16 mouse cellular contexts compared by ENCODE assay signal in genomic region chr13:109424906-109425305, GRCm38 (mm10).
"Had no signal": no experiment of that assay in that cellular context is flagged by ENCODE, and none has a peak within 500 bp of the region (broad histone marks: within the 10 kb centered on the region; RNA-seq: fewer than 3 reads in every experiment).

No protein-coding gene starts in this region.

- ATAC-seq: hindbrain, embryonic 16.5 days; inflammation-experienced regulatory T-cells, adult 6 months; intestine, postnatal 0 days; lung, postnatal 0 days had no signal

- DNase-seq: layer of hippocampus, adult 9-11 months; layer of hippocampus, postnatal 36 days; liver; lung, adult 2 months; right cerebral cortex, adult 18-20 months; right cerebral cortex, postnatal 25 days; thymus, postnatal 4 days had no signal

- H3K4me2 ChIP-seq: limb, embryonic 12.5 days; liver, embryonic 15.5 days; midbrain, embryonic 12.5 days had no signal

- H3K9me3 ChIP-seq: liver, embryonic 15.5 days; megakaryocyte, embryonic 14.5 days; midbrain, embryonic 12.5 days had no signal

- H3K4me1 ChIP-seq: liver, embryonic 15.5 days; megakaryocyte, embryonic 14.5 days; midbrain, embryonic 12.5 days had no signal

- H3K27me3 ChIP-seq: limb, embryonic 12.5 days; liver, embryonic 15.5 days; megakaryocyte, embryonic 14.5 days; midbrain, embryonic 12.5 days had no signal

- H3K9ac ChIP-seq: limb, embryonic 12.5 days; liver, embryonic 15.5 days; midbrain, embryonic 12.5 days had no signal

- H3K36me3 ChIP-seq: limb, embryonic 12.5 days; liver, embryonic 15.5 days; midbrain, embryonic 12.5 days had no signal

- H3K27ac ChIP-seq: limb, embryonic 12.5 days; liver, embryonic 15.5 days; macrophage; midbrain, embryonic 12.5 days had no signal

- H3K4me3 ChIP-seq: limb, embryonic 12.5 days; liver, embryonic 15.5 days; megakaryocyte, embryonic 14.5 days; midbrain, embryonic 12.5 days had no signal
